Mouse (Mus musculus) C2C12 (cell line): Measurements from ENCODE around the gene Timm50.

Source experiments
- CTCF ChIP-seq: IDR thresholded peaks from one replicate; pipeline ENCODE4 v1.5.1; 2011; ENCODE audit not compliant: control insufficient read depth, insufficient read depth, insufficient read length
- MAX ChIP-seq: IDR thresholded peaks from one replicate; pipeline ENCODE4 v1.6.1; 2011; ENCODE audit warnings: mild to moderate bottlenecking, control low read depth
- MYOG ChIP-seq: IDR thresholded peaks from one replicate; pipeline ENCODE4 v1.6.1; 2011; ENCODE audit not compliant: control insufficient read depth, insufficient read length; ENCODE audit errors: extremely low read depth
- USF1 ChIP-seq: IDR thresholded peaks from one replicate; pipeline ENCODE4 v1.6.1; 2011; ENCODE audit warnings: low read depth, mild to moderate bottlenecking, control low read depth, moderate library complexity

DNA sequence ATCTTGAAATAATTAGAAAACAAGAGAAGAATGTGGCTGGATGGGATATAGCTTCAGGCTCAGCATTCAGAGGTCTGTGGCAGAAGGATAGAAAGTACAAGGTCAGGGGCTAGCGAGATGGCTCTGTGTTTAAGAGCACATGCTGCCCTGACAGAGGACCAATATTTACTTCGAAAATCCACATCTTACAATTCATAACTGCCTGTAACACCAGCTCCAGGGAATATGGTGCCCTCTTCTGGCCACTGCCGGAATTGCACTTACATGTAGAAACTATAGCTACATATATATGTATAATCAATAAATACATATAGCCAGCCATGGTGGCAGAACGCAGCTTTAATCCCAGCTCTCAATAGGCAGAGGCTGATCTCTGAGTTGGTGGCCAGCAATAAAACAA, 32.8 kb upstream of the Timm50 start:
- TF ChIP-seq CTCF = peak; percentile 13
- no peak for TF ChIP-seq MAX
- no peak for TF ChIP-seq USF1
- no peak for TF ChIP-seq MYOG
